Mouse (Mus musculus): ENCODE data around the gene Smyd2.

DNA sequence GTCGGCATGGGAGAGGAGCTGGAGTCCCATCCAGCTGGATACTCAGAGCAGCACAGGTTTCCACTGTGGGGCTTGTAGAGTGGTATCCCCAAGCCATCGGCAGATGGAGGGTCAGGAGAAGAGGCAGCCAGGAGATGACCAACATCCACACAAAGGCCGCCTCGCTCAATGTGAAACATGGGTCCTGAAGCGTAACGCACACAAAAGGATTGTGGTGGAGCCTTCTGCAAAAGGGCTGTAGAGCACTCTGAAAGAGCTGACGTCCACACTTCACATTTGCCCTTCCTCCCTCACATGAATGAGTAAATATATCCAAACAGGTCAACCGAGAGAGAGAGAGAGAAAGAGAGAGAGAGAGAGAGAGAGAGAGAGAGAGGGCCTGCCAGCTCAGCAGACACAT lies 25.2 kb upstream of the Smyd2 start:
- TF ChIP-seq POLR2A (IDR thresholded peaks at IDR 0.05; ENCODE audit: insufficient read length, low read depth): no peak
- no peak for TF ChIP-seq REST (IDR thresholded peaks at IDR 0.05; ENCODE audit: insufficient read depth, insufficient read length)
- TF ChIP-seq E2F4 (IDR thresholded peaks at IDR 0.05; ENCODE audit: insufficient read depth): no peak
- no peak for TF ChIP-seq POLR2AphosphoS2 (IDR thresholded peaks at IDR 0.05; ENCODE audit: insufficient read length, low read depth)
- TF ChIP-seq MAX (IDR thresholded peaks at IDR 0.05; ENCODE audit: low read depth): no peak
- TF ChIP-seq TCF12 (IDR thresholded peaks at IDR 0.05; ENCODE audit: insufficient read depth, poor library complexity, severe bottlenecking): no peak
- TF ChIP-seq USF1 (IDR thresholded peaks at IDR 0.05; ENCODE audit: low read depth): no peak
- TF ChIP-seq MYOD1 (IDR thresholded peaks at IDR 0.05; ENCODE audit: control insufficient read depth in 1 of 3, insufficient read length in 2 of 3, low read depth in 2 of 3): no peak
- no peak for TF ChIP-seq CEBPB (IDR thresholded peaks at IDR 0.05; ENCODE audit: insufficient read depth, poor library complexity, severe bottlenecking)
- TF ChIP-seq TCF3 (IDR thresholded peaks at IDR 0.05; ENCODE audit: insufficient read length, low read depth): no peak

All from myocyte (in vitro differentiated cells).